Mouse (Mus musculus): Measurements from ENCODE around the gene Defb22. TPM values are rescaled to one million over a fixed set of nuclear protein-coding genes. Genes with fewer than 3 reads are reported as not detected.

Defb22 gene
- polyA plus RNA-seq (2015; fragmentation: Nextera tagmentation; extraction: Ambion mirVana): not detected in 2 replicates

DNA sequence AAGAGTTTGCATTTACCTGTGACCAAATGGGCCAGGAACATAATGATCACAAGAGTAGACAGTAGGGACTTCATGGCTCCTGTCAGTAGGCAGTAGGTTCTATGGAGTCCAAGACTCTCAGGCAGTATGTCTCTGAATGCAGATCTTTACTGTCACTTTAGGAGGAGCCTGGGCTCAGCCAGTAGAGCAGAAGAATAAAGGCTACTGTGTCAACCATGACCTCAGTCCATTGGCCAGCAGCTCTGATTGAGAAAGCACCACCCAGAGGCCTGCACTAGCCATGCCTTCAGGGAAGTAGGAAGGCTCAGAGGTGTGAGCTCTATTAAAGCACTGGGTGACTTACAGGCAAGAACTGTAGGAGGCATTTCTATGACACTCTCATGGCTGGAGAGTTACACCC is at the start of gene Defb22:
TSS of gene Defb22 (minus strand) at position 101 of the 400 bp plus-strand sequence.
- Histone ChIP-seq H3K9me3 (replicated peaks) (no peaks in the 10 kb centered on the region), H3K27ac (no peak within 1 kb of the TSS), H3K4me2 (no peak within 1 kb of the TSS), H3K27me3 (no peaks in the 10 kb centered on the region), H3K36me3 (no peaks in the 10 kb centered on the region), H3K4me1 (replicated peaks) (no peaks in the 10 kb centered on the region), H3K4me3 (replicated peaks) (no peak within 1 kb of the TSS), H3K9ac (no peak within 1 kb of the TSS)
- DNase-seq: no peak
- no peak for ATAC-seq (ENCODE audit: low read depth)

DNA sequence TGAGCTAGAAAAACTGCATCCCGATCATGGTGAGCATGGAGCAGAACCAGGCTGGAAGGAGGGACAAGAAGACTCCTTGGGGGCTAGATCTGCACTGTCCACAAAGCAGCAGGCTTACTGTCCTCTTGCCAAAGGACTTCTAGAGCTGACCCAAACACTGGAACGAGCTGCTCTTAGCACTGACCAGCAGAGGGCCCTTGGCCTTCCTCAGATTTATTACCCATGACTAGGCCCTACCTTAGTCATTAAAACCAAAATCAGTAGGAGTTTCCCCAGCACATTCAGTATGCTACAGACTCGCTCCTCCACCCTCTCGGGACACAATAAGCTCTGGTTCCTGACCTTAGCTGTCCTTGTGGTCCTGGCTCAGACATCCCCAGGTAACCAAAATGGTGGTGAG is 28.0 kb upstream of the Defb22 start, which contains the start of gene Defb28:
TSS of gene Defb28 (plus strand) at position 275 of the 400 bp plus-strand sequence.
- H3K27me3 ChIP-seq: no peaks in the 10 kb centered on the region
- H3K4me1 ChIP-seq (replicated peaks): no peaks in the 10 kb centered on the region
- H3K27ac ChIP-seq: no peak within 1 kb of the TSS
- WGBS (ENCODE audit: insufficient replicate concordance): 55% methylated on average over 4 of the region's 4 CpGs
- H3K9ac ChIP-seq: no peak within 1 kb of the TSS
- no peaks in the 10 kb centered on the region for H3K9me3 ChIP-seq (replicated peaks)
- ATAC-seq (ENCODE audit: low read depth) (no peak), DNase-seq (no peak)
- no peaks in the 10 kb centered on the region for H3K36me3 ChIP-seq
- H3K4me2 ChIP-seq: no peak within 1 kb of the TSS
- no peak within 1 kb of the TSS for H3K4me3 ChIP-seq (replicated peaks)

DNA sequence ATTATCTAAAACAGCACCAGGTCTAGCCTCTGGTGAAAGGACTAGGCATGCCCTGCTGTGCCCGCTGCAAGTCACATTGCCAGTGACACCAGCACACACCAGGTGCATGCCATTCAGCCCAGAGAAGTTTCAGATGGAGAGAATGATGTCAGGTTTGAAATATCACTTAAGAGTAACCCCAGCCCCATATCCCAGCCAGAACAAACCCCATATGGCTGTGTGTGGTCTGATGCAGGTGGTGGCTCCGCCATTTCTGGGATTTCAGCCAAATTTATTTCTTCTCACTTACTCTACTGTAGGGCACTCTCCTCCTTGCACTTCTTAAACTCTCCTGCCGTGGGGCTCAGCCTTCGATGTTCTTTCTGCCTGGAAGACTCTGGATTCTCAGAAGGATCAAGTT is 26.1 kb upstream of the Defb22 start:
- Histone ChIP-seq H3K27me3 (no peaks in the 10 kb centered on the region), H3K9ac (no peak overlapping the region), H3K36me3 (no peaks in the 10 kb centered on the region), H3K9me3 (replicated peaks) (no peaks in the 10 kb centered on the region), H3K4me2 (no peak overlapping the region), H3K27ac (no peak overlapping the region), H3K4me1 (replicated peaks) (no peaks in the 10 kb centered on the region), H3K4me3 (replicated peaks) (no peak overlapping the region)
- DNase-seq (no peak), ATAC-seq (ENCODE audit: low read depth) (no peak)
- 71% methylated on average over 4 of the region's 4 CpGs for WGBS (ENCODE audit: insufficient replicate concordance)

DNA sequence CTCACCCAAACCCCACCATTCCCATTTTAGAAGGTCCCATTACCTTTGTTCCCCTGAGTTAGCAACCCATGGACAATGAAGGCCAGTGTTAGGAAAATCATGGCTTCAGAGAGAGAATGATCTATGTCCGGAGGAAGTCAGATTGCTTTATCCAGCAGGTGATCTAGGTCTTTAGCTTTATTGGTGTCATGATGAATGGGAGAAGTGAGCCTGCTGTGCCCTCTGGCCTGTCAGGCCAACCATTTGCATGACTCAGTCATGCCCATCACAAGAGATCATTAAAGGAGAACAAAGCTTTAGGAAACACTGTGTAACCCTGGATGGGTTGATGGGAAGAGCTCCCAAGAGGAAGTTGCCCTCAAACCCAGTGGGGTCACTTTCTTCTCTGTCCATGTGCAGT is 21.7 kb upstream of the Defb22 start, which contains the start of gene Defb26:
TSS of gene Defb26 (minus strand) at position 101 of the 400 bp plus-strand sequence.
- 73% methylated on average over 1 of the region's 1 CpGs for WGBS (ENCODE audit: insufficient replicate concordance)
- H3K27me3 ChIP-seq: no peaks in the 10 kb centered on the region
- no peaks in the 10 kb centered on the region for H3K9me3 ChIP-seq (replicated peaks)

DNA sequence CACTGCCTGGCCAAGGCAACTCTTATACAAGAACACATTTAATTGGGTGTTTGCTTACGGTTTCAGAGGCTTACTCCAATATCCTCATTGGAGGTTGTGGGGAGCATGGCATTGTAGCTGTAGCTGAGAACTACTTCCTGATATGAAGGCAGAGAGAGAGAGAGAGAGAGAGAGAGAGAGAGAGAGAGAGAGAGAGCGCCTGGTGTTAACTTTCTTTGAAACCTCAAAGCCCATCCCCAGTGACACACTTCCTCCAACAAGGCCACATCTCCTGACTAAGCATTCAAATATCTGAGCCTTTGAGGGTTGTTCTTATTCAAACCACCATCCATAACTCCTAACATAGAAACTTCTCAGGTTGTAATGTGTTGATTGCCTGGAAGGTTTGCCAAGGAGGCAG is 14.0 kb upstream of the Defb22 start:
- no peak overlapping the region for H3K4me2 ChIP-seq
- H3K36me3 ChIP-seq: no peaks in the 10 kb centered on the region

More for the DNA sequence above, 21.7 kb upstream of the Defb22 start, which contains the start of gene Defb26:
- DNase-seq (no peak), ATAC-seq (ENCODE audit: low read depth) (no peak)
- no peaks in the 10 kb centered on the region for H3K4me1 ChIP-seq (replicated peaks)
- no peak within 1 kb of the TSS for H3K4me2 ChIP-seq
- no peak within 1 kb of the TSS for H3K27ac ChIP-seq
- no peak within 1 kb of the TSS for H3K4me3 ChIP-seq (replicated peaks)
- no peaks in the 10 kb centered on the region for H3K36me3 ChIP-seq
- no peak within 1 kb of the TSS for H3K9ac ChIP-seq

DNA sequence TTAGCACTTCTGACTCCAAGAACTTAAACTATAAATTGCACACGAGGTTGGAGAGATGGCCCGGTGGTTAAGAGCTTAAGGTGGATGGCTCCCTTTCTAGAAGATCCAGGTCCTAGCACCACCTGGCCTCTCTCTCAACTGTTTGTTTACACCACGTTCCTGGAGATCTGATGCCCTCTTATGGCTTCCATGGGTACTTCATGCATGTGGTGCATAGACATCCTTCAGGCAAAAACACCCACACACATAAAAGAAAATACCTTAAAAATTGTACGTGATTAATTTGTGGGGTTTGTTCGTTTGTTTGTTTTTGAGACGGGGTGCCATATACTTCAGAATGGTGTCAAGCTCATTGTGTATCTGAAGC is 10.9 kb upstream of the Defb22 start:
- DNase-seq: no peak
- 55% methylated on average over 6 of the region's 6 CpGs for WGBS (ENCODE audit: insufficient replicate concordance)
- Histone ChIP-seq H3K27me3 (no peaks in the 10 kb centered on the region), H3K27ac (no peak overlapping the region), H3K4me2 (no peak overlapping the region), H3K9ac (no peak overlapping the region), H3K4me1 (replicated peaks) (no peaks in the 10 kb centered on the region), H3K9me3 (replicated peaks) (no peaks in the 10 kb centered on the region), H3K4me3 (replicated peaks) (no peak overlapping the region), H3K36me3 (no peaks in the 10 kb centered on the region)
- no peak for ATAC-seq (ENCODE audit: low read depth)

More for the DNA sequence above, 14.0 kb upstream of the Defb22 start:
- 39% methylated on average over 2 of the region's 2 CpGs for WGBS (ENCODE audit: insufficient replicate concordance)
- Histone ChIP-seq H3K27me3 (no peaks in the 10 kb centered on the region), H3K27ac (no peak overlapping the region), H3K4me1 (replicated peaks) (no peaks in the 10 kb centered on the region), H3K9me3 (replicated peaks) (no peaks in the 10 kb centered on the region), H3K9ac (no peak overlapping the region), H3K4me3 (replicated peaks) (no peak overlapping the region)
- DNase-seq (no peak), ATAC-seq (ENCODE audit: low read depth) (no peak)

DNA sequence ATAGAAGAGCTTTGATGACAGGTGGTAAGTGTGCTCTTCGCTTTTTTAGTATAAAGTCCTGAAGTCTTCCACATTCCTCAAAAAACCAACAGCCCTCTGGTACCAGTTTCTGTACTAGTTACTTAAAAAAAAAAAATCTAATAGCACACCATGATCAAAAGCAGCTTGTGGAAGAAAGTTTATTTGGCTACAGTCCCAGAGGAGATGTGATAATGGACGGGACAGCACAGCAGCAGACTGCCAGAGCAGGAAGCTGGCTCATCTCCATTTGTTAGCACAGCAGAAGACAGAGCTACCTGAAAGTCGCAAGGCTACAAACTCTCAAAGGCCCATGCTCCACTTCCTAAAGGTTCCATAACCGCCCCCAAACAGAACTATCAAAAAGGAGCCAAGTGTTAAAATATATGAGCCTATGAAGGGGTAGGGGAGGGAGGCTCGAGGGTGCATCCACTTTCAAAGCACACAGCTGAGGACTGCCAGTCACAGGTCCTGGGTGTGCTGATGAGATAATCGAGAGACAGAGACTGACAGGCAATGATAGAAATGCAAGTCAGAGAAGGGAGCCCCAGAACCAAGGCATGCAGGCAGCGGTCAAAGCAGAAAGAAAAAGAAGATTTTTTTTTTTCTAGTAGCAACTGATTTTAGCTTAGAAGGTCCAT is 10.4 kb upstream of the Defb22 start:
- H3K36me3 ChIP-seq: no peaks in the 10 kb centered on the region
- no peaks in the 10 kb centered on the region for H3K9me3 ChIP-seq (replicated peaks)
- no peak overlapping the region for H3K4me2 ChIP-seq
- no peaks in the 10 kb centered on the region for H3K4me1 ChIP-seq (replicated peaks)
- H3K9ac ChIP-seq: no peak overlapping the region
- no peak overlapping the region for H3K27ac ChIP-seq
- DNase-seq (no peak), ATAC-seq (ENCODE audit: low read depth) (no peak)
- no peak overlapping the region for H3K4me3 ChIP-seq (replicated peaks)
- no peaks in the 10 kb centered on the region for H3K27me3 ChIP-seq
- 41% methylated on average over 7 of the region's 7 CpGs for WGBS (ENCODE audit: insufficient replicate concordance)

DNA sequence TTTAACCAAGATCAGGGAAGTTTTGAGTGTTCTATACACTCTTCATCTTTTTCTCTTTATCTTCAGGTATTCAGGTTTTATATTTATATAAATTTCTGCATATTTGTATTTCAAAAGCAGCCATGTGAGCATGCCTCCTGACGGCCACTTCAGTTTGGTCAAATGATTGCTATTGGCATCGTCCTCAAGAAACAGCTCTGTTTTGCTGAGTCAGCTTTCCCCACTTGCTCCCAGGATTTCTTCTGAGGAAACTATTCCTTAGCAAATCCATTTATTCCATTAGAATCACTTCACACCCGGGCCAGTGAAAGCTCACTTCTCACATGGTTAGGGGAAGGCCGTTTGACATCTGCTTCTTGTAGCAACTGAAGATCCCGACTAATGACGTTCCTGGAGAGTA is 8.1 kb upstream of the Defb22 start:
- Histone ChIP-seq H3K9ac (no peak overlapping the region), H3K4me2 (no peak overlapping the region), H3K4me1 (replicated peaks) (no peaks in the 10 kb centered on the region), H3K9me3 (replicated peaks) (no peaks in the 10 kb centered on the region), H3K4me3 (replicated peaks) (no peak overlapping the region), H3K27me3 (no peaks in the 10 kb centered on the region), H3K36me3 (no peaks in the 10 kb centered on the region), H3K27ac (no peak overlapping the region)
- DNase-seq: no peak
- WGBS (ENCODE audit: insufficient replicate concordance): 64% methylated on average over 6 of the region's 6 CpGs
- no peak for ATAC-seq (ENCODE audit: low read depth)

DNA sequence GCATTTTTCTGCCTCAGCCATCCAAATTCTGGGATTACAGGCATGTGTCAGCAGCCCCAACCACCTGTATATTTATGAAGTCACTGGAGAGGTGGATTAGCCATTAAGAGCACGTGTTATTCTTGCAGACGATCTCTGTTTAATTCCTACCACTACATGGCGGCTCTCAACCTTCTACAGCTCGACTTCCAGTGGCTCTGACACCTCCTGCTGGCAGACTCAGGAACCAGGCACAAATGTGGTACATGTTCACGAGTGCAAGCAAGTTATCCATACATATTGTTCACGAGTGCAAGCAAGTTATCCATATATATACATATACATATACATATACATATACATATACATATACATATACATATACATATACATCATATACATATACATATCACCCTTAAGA is 3.2 kb upstream of the Defb22 start:
- no peaks in the 10 kb centered on the region for H3K9me3 ChIP-seq (replicated peaks)
- H3K4me2 ChIP-seq: no peak overlapping the region
- H3K9ac ChIP-seq: no peak overlapping the region
- H3K4me1 ChIP-seq (replicated peaks): no peaks in the 10 kb centered on the region
- DNase-seq (no peak), ATAC-seq (ENCODE audit: low read depth) (no peak)
- no peak overlapping the region for H3K4me3 ChIP-seq (replicated peaks)
- no peaks in the 10 kb centered on the region for H3K36me3 ChIP-seq
- 58% methylated on average over 6 of the region's 6 CpGs for WGBS (ENCODE audit: insufficient replicate concordance)
- H3K27ac ChIP-seq: no peak overlapping the region
- no peaks in the 10 kb centered on the region for H3K27me3 ChIP-seq

DNA sequence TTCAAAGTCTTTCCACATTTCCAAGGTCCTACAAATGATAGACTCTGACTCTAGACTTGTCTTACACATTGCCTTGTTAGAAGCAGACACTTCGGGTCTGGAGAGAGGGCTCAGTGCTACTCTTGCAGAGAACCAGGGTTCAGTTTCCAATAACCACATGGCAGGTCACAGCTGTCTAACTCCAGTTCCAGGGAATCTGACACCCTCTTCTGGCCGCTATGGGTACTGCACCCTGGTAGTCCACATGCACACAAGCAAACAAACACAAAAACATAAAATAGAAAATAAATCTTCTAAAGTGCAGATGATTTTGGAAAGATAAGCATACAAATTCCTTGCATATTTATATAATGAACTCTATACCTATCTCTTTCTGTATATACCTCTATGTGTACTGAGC is 2.9 kb downstream of the Defb22 start:
- no peak overlapping the region for H3K9ac ChIP-seq
- H3K4me3 ChIP-seq (replicated peaks): no peak overlapping the region
- H3K9me3 ChIP-seq (replicated peaks): no peaks in the 10 kb centered on the region
- H3K4me2 ChIP-seq: no peak overlapping the region
- 63% methylated on average over 2 of the region's 2 CpGs for WGBS (ENCODE audit: insufficient replicate concordance)
- H3K27me3 ChIP-seq: no peaks in the 10 kb centered on the region
- H3K36me3 ChIP-seq: no peaks in the 10 kb centered on the region
- no peak for ATAC-seq (ENCODE audit: low read depth)
- H3K4me1 ChIP-seq (replicated peaks): no peaks in the 10 kb centered on the region
- no peak for DNase-seq
- H3K27ac ChIP-seq: no peak overlapping the region

DNA sequence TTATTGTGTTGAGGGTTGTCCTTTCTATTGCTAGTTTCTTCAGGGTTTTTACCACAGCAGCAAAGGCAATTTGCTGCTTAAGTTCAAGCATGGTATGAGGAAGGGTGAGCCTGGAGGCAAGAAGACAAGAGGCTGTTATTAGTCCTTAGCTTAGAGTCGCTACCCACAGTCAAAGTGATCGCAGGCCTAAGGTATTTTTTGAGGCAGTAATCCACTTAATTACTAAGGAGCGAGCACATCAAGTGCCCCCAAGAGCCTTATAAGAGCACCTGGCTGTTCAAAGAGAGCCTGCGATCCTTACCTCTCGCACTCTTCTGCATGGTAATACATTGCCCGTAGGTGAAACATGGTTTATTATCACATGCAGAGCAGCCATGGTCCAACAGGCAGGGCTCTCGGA is 8.2 kb downstream of the Defb22 start:
- H3K27me3 ChIP-seq: no peaks in the 10 kb centered on the region
- H3K36me3 ChIP-seq: no peaks in the 10 kb centered on the region
- H3K9ac ChIP-seq: no peak overlapping the region
- H3K27ac ChIP-seq: no peak overlapping the region
- DNase-seq (no peak), ATAC-seq (ENCODE audit: low read depth) (no peak)
- whole genome bisulfite sequencing (ENCODE audit: insufficient replicate concordance): 71% methylated on average over 7 of the region's 7 CpGs
- no peaks in the 10 kb centered on the region for H3K4me1 ChIP-seq (replicated peaks)
- no peaks in the 10 kb centered on the region for H3K9me3 ChIP-seq (replicated peaks)
- H3K4me3 ChIP-seq (replicated peaks): no peak overlapping the region
- no peak overlapping the region for H3K4me2 ChIP-seq

DNA sequence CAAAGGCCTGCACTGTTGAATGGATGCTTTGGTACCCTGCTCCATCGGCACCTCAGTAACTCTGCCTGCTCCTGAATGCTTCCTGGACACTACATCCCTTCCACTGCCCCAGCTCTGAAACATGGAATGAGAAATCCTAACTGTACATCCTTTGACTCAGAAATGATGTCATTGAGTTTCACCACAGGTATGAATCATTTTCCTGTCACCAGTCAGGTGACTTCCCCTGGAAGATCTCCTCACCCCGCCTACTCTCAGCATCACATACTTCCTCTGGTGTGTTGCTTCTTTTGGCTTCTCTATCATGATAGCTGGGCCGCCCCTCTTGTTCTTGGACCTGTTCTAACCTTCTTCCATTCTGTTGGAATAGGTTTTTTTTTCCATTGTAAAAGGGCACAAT is 9.1 kb downstream of the Defb22 start:
- no peak overlapping the region for H3K4me2 ChIP-seq
- H3K4me3 ChIP-seq (replicated peaks): no peak overlapping the region
- H3K9ac ChIP-seq: no peak overlapping the region
- no peaks in the 10 kb centered on the region for H3K9me3 ChIP-seq (replicated peaks)
- no peaks in the 10 kb centered on the region for H3K4me1 ChIP-seq (replicated peaks)
- DNase-seq (no peak), ATAC-seq (ENCODE audit: low read depth) (no peak)
- no peaks in the 10 kb centered on the region for H3K27me3 ChIP-seq
- H3K36me3 ChIP-seq: no peaks in the 10 kb centered on the region
- WGBS (ENCODE audit: insufficient replicate concordance): 56% methylated on average over 3 of the region's 3 CpGs
- H3K27ac ChIP-seq: no peak overlapping the region
